Mouse (Mus musculus): ENCODE measurements around the gene Golim4. TPM values are rescaled to one million over a fixed set of nuclear protein-coding genes. Genes with fewer than 3 reads are reported as not detected.

Golim4 gene
- polyA plus RNA-seq, 1 experiment: 28.7 TPM

- TF ChIP-seq POLR2A (IDR thresholded peaks at IDR 0.05; ENCODE audit: borderline replicate concordance, insufficient read depth, low read length) (no peak), CTCF (IDR thresholded peaks at IDR 0.05; ENCODE audit: borderline replicate concordance, insufficient read depth, low read depth, low read length) (no peak)
These were observed 44.0 kb downstream of the Golim4 start for GRCm38 (mm10) chr3:75912786-75913185.

GRCm38 (mm10) chr3:75910768-75911167 is 46.0 kb downstream of the Golim4 start:
- no peaks in the 10 kb centered on the region for H3K4me1 ChIP-seq (ENCODE audit: control insufficient read depth, insufficient read depth, low read length)
- TF ChIP-seq CTCF (IDR thresholded peaks at IDR 0.05; ENCODE audit: borderline replicate concordance, insufficient read depth, low read depth, low read length) (no peak), POLR2A (IDR thresholded peaks at IDR 0.05; ENCODE audit: borderline replicate concordance, insufficient read depth, low read length) (no peak)
- no peak overlapping the region for H3K27ac ChIP-seq (ENCODE audit: insufficient read depth, low read length)
- H3K27me3 ChIP-seq (ENCODE audit: control insufficient read depth, insufficient read depth, low read length): no peaks in the 10 kb centered on the region
- no peak for DNase-seq
- no peak overlapping the region for H3K4me3 ChIP-seq (replicated peaks; ENCODE audit: insufficient read depth, low read depth, low read length)

More at GRCm38 (mm10) chr3:75912786-75913185, 44.0 kb downstream of the Golim4 start:
- WGBS: 72% methylated on average over 4 of the region's 4 CpGs
- Histone ChIP-seq H3K4me1 (ENCODE audit: control insufficient read depth, insufficient read depth, low read length) (no peaks in the 10 kb centered on the region), H3K4me3 (replicated peaks; ENCODE audit: insufficient read depth, low read depth, low read length) (no peak overlapping the region), H3K27ac (ENCODE audit: insufficient read depth, low read length) (no peak overlapping the region), H3K27me3 (ENCODE audit: control insufficient read depth, insufficient read depth, low read length) (no peaks in the 10 kb centered on the region)
- no peak for DNase-seq

GRCm38 (mm10) chr3:75910257-75910656 is 46.5 kb downstream of the Golim4 start:
- no peaks in the 10 kb centered on the region for H3K27me3 ChIP-seq (ENCODE audit: control insufficient read depth, insufficient read depth, low read length)
- TF ChIP-seq CTCF (IDR thresholded peaks at IDR 0.05; ENCODE audit: borderline replicate concordance, insufficient read depth, low read depth, low read length) (peak; percentile 62; the same call in 1 of the 2 replicates), POLR2A (IDR thresholded peaks at IDR 0.05; ENCODE audit: borderline replicate concordance, insufficient read depth, low read length) (no peak)
- H3K27ac ChIP-seq (ENCODE audit: insufficient read depth, low read length): no peak overlapping the region
- WGBS: 10% methylated on average over 4 of the region's 4 CpGs
- peak in 1 of 2 experiments; percentile 45 for DNase-seq
- no peaks in the 10 kb centered on the region for H3K4me1 ChIP-seq (ENCODE audit: control insufficient read depth, insufficient read depth, low read length)
- H3K4me3 ChIP-seq (replicated peaks; ENCODE audit: insufficient read depth, low read depth, low read length): no peak overlapping the region

GRCm38 (mm10) chr3:75901903-75902598 is 54.7 kb downstream of the Golim4 start:
- 59% methylated on average over 11 of the region's 11 CpGs for WGBS
- Histone ChIP-seq H3K4me1 (ENCODE audit: control insufficient read depth, insufficient read depth, low read length) (no peaks in the 10 kb centered on the region), H3K27me3 (ENCODE audit: control insufficient read depth, insufficient read depth, low read length) (no peaks in the 10 kb centered on the region), H3K4me3 (replicated peaks; ENCODE audit: insufficient read depth, low read depth, low read length) (no peak overlapping the region), H3K27ac (ENCODE audit: insufficient read depth, low read length) (no peak overlapping the region)
- DNase-seq: no peak
- TF ChIP-seq CTCF (IDR thresholded peaks at IDR 0.05; ENCODE audit: borderline replicate concordance, insufficient read depth, low read depth, low read length): no peak
- TF ChIP-seq POLR2A (IDR thresholded peaks at IDR 0.05; ENCODE audit: borderline replicate concordance, insufficient read depth, low read length): no peak

GRCm38 (mm10) chr3:75895075-75895474 is 61.7 kb downstream of the Golim4 start:
- 96% methylated on average over 5 of the region's 5 CpGs for WGBS
- no peak for DNase-seq
- no peak for TF ChIP-seq POLR2A (IDR thresholded peaks at IDR 0.05; ENCODE audit: borderline replicate concordance, insufficient read depth, low read length)
- no peak for TF ChIP-seq CTCF (IDR thresholded peaks at IDR 0.05; ENCODE audit: borderline replicate concordance, insufficient read depth, low read depth, low read length)
- H3K27me3 ChIP-seq (ENCODE audit: control insufficient read depth, insufficient read depth, low read length): no peaks in the 10 kb centered on the region
- H3K4me3 ChIP-seq (replicated peaks; ENCODE audit: insufficient read depth, low read depth, low read length): no peak overlapping the region
- H3K4me1 ChIP-seq (ENCODE audit: control insufficient read depth, insufficient read depth, low read length): no peaks in the 10 kb centered on the region
- H3K27ac ChIP-seq (ENCODE audit: insufficient read depth, low read length): no peak overlapping the region

- H3K27ac ChIP-seq (ENCODE audit: insufficient read depth, low read length): no peak overlapping the region
- WGBS: 88% methylated on average over 3 of the region's 3 CpGs
- H3K4me1 ChIP-seq (ENCODE audit: control insufficient read depth, insufficient read depth, low read length): no peaks in the 10 kb centered on the region
- no peaks in the 10 kb centered on the region for H3K27me3 ChIP-seq (ENCODE audit: control insufficient read depth, insufficient read depth, low read length)
- no peak for DNase-seq
- no peak for TF ChIP-seq CTCF (IDR thresholded peaks at IDR 0.05; ENCODE audit: borderline replicate concordance, insufficient read depth, low read depth, low read length)
- TF ChIP-seq POLR2A (IDR thresholded peaks at IDR 0.05; ENCODE audit: borderline replicate concordance, insufficient read depth, low read length): no peak
- no peak overlapping the region for H3K4me3 ChIP-seq (replicated peaks; ENCODE audit: insufficient read depth, low read depth, low read length)
These were observed 65.2 kb downstream of the Golim4 start for GRCm38 (mm10) chr3:75891581-75891980.

GRCm38 (mm10) chr3:75889323-75889722 is 67.4 kb downstream of the Golim4 start:
- no peaks in the 10 kb centered on the region for H3K4me1 ChIP-seq (ENCODE audit: control insufficient read depth, insufficient read depth, low read length)
- DNase-seq: no peak
- TF ChIP-seq POLR2A (IDR thresholded peaks at IDR 0.05; ENCODE audit: borderline replicate concordance, insufficient read depth, low read length): no peak
- no peak for TF ChIP-seq CTCF (IDR thresholded peaks at IDR 0.05; ENCODE audit: borderline replicate concordance, insufficient read depth, low read depth, low read length)
- H3K4me3 ChIP-seq (replicated peaks; ENCODE audit: insufficient read depth, low read depth, low read length): no peak overlapping the region
- H3K27me3 ChIP-seq (ENCODE audit: control insufficient read depth, insufficient read depth, low read length): no peaks in the 10 kb centered on the region
- no peak overlapping the region for H3K27ac ChIP-seq (ENCODE audit: insufficient read depth, low read length)
- WGBS: 85% methylated on average over 1 of the region's 1 CpGs

- Histone ChIP-seq H3K27ac (ENCODE audit: insufficient read depth, low read length) (no peak overlapping the region), H3K27me3 (ENCODE audit: control insufficient read depth, insufficient read depth, low read length) (no peaks in the 10 kb centered on the region), H3K4me1 (ENCODE audit: control insufficient read depth, insufficient read depth, low read length) (no peaks in the 10 kb centered on the region), H3K4me3 (replicated peaks; ENCODE audit: insufficient read depth, low read depth, low read length) (no peak overlapping the region)
- TF ChIP-seq POLR2A (IDR thresholded peaks at IDR 0.05; ENCODE audit: borderline replicate concordance, insufficient read depth, low read length) (no peak), CTCF (IDR thresholded peaks at IDR 0.05; ENCODE audit: borderline replicate concordance, insufficient read depth, low read depth, low read length) (no peak)
- WGBS: 97% methylated on average over 1 of the region's 1 CpGs
- DNase-seq: no peak
These were observed 75.2 kb downstream of the Golim4 start for GRCm38 (mm10) chr3:75881582-75881981.
